In genomic region chr1:85897901-85898760, GRCm38 (mm10) we compare ENCODE assay signal across 11 mouse cellular contexts. TPM values are rescaled to one million over a fixed set of nuclear protein-coding genes. Genes with fewer than 3 reads are reported as not detected.
DNase-seq lines count a peak whose midpoint lies in the region; ATAC-seq lines count a peak whose summit lies in the region.
"Had no signal": no experiment of that assay in that cellular context is flagged by ENCODE, and none has a peak within 500 bp of the region (broad histone marks: within the 10 kb centered on the region; RNA-seq: fewer than 3 reads in every experiment).

No protein-coding gene starts in this region.

- intact Hi-C loops in heart, postnatal 14 days (cut with DNase I), result no loop called here

- peak overlapping the region; percentile 39 for H3K4me2 ChIP-seq in heart, embryonic 11.5 days
- peak overlapping the region; percentile 89 for H3K4me2 ChIP-seq in forebrain, embryonic 13.5 days
- peak overlapping the region; percentile 15; the same call in 1 of the 2 replicates for H3K4me2 ChIP-seq in limb, embryonic 15.5 days

- no peak overlapping the region for H3K4me3 ChIP-seq in heart, embryonic 11.5 days (ENCODE audit: low read depth, low read length)
- peak overlapping the region; percentile 3 for H3K4me3 ChIP-seq in forebrain, embryonic 13.5 days
- H3K4me3 ChIP-seq in limb, embryonic 15.5 days, result no peak overlapping the region

- H3K36me3 ChIP-seq in heart, embryonic 11.5 days (ENCODE audit: control insufficient read depth, insufficient read depth, low read length), result no peaks in the 10 kb centered on the region; the same call in 1 of the 2 replicates
- H3K36me3 ChIP-seq in forebrain, embryonic 13.5 days (ENCODE audit: poor library complexity, severe bottlenecking), result peaks cover 4% of the 10 kb centered on the region
- H3K36me3 ChIP-seq in limb, embryonic 15.5 days, result peaks cover 8% of the 10 kb centered on the region

- no peak for DNase-seq in heart, postnatal 14 days
- DNase-seq in NIH3T3 (ENCODE audit: low read depth), result peak; percentile 50
- DNase-seq in spleen, postnatal 36 days (ENCODE audit: low spot score in 2 of 2), result no peak
- no peak for DNase-seq in natural killer cell, adult 2 months (ENCODE audit: low spot score in 2 of 2)
- DNase-seq: retina, postnatal 1 day had no signal

- H3K27ac ChIP-seq in heart, embryonic 11.5 days (ENCODE audit: low read depth, low read length), result 0 out of 2 replicates have a peak overlapping the region, but pooled peaks have one; percentile 35
- peak overlapping the region; percentile 87 for H3K27ac ChIP-seq in forebrain, embryonic 13.5 days
- peak overlapping the region; percentile 47 for H3K27ac ChIP-seq in limb, embryonic 15.5 days
- H3K27ac ChIP-seq: liver, embryonic 14.5 days had no signal

- WGBS in heart, embryonic 11.5 days (ENCODE audit: insufficient replicate concordance), result 35% methylated on average over 8 of the region's 8 CpGs
- WGBS in forebrain, embryonic 13.5 days, result 24% methylated on average over 8 of the region's 8 CpGs
- WGBS in limb, embryonic 15.5 days, result 17% methylated on average over 8 of the region's 8 CpGs

- no peaks in the 10 kb centered on the region for H3K27me3 ChIP-seq in heart, embryonic 11.5 days (ENCODE audit: control insufficient read depth, insufficient read depth, low read length)
- no peaks in the 10 kb centered on the region for H3K27me3 ChIP-seq in forebrain, embryonic 13.5 days
- H3K27me3 ChIP-seq in limb, embryonic 15.5 days, result no peaks in the 10 kb centered on the region

- no peak for ATAC-seq in heart, embryonic 11.5 days (replicated peaks; ENCODE audit: insufficient number of reproducible peaks, low FRiP score, low TSS enrichment)
- no peak for ATAC-seq in forebrain, embryonic 13.5 days
- ATAC-seq in limb, embryonic 15.5 days (ENCODE audit: insufficient number of reproducible peaks, low FRiP score, low TSS enrichment, low read depth), result no peak
- ATAC-seq in activated CD4-positive, CD25-positive, alpha-beta regulatory T cell, adult 4 months, result no peak
- ATAC-seq: CD4-positive, CD25-positive, alpha-beta regulatory T cell, adult 4 months had no signal

- H3K9ac ChIP-seq in heart, embryonic 11.5 days (ENCODE audit: low read depth, low read length), result 0 out of 2 replicates have a peak overlapping the region, but pooled peaks have one; percentile 5
- peak overlapping the region; percentile 50 for H3K9ac ChIP-seq in forebrain, embryonic 13.5 days
- 0 out of 2 replicates have a peak overlapping the region, but pooled peaks have one; percentile 0 for H3K9ac ChIP-seq in limb, embryonic 15.5 days
- H3K9ac ChIP-seq: liver, embryonic 14.5 days had no signal

- H3K4me1 ChIP-seq in heart, embryonic 11.5 days (ENCODE audit: control insufficient read depth, insufficient read depth, low read length), result peaks cover 71% of the 10 kb centered on the region
- H3K4me1 ChIP-seq in forebrain, embryonic 13.5 days, result peaks cover 87% of the 10 kb centered on the region
- H3K4me1 ChIP-seq in limb, embryonic 15.5 days, result peaks cover 77% of the 10 kb centered on the region

- H3K9me3 ChIP-seq in heart, embryonic 11.5 days (replicated peaks; ENCODE audit: control insufficient read depth, low read length), result no peaks in the 10 kb centered on the region
- no peaks in the 10 kb centered on the region for H3K9me3 ChIP-seq in forebrain, embryonic 13.5 days (replicated peaks)
- no peaks in the 10 kb centered on the region for H3K9me3 ChIP-seq in limb, embryonic 15.5 days

RNA-seq across cellular contexts. Expression of gene Itm2c, which starts 4.0 kb away (rescaled TPM):
- 146 and 150 TPM in 2 replicates for polyA plus RNA-seq in heart, embryonic 11.5 days (2014; fragmentation: Nextera tagmentation; extraction: Ambion mirVana)
- total RNA-seq in heart, postnatal 14 days (2021), result 10 to 100 TPM; 87.2 to 93.8 TPM
- polyA plus RNA-seq in forebrain, embryonic 13.5 days (2015; fragmentation: Nextera tagmentation; extraction: Ambion mirVana), result 124 and 129 TPM in 2 replicates
- 306 and 309 TPM in 2 replicates for polyA plus RNA-seq in limb, embryonic 15.5 days (2015; fragmentation: Nextera tagmentation; extraction: Ambion mirVana)
- 100 to 1,000 TPM in 1 of 2 experiments, 10 to 100 TPM in 1; 75.8 to 126 TPM for polyA plus RNA-seq in activated CD4-positive, CD25-positive, alpha-beta regulatory T cell, adult 4 months (2017; shearing (Covaris generic))

RNA-seq across cellular contexts. Expression of gene 4933407L21Rik, which starts 30.2 kb away (rescaled TPM):
- not detected in 2 replicates for polyA plus RNA-seq in heart, embryonic 11.5 days (2014; fragmentation: Nextera tagmentation; extraction: Ambion mirVana)
- not detected for total RNA-seq in heart, postnatal 14 days (2021)
- polyA plus RNA-seq in forebrain, embryonic 13.5 days (2015; fragmentation: Nextera tagmentation; extraction: Ambion mirVana), result 3.7 and 5.2 TPM in 2 replicates
- 0.35 and 0.55 TPM in 2 replicates for polyA plus RNA-seq in limb, embryonic 15.5 days (2015; fragmentation: Nextera tagmentation; extraction: Ambion mirVana)
- 1 to 10 TPM in 1 of 2 experiments, under 1 TPM in 1; 0.51 to 1.5 TPM for polyA plus RNA-seq in activated CD4-positive, CD25-positive, alpha-beta regulatory T cell, adult 4 months (2017; shearing (Covaris generic))

Comparison
In these comparisons a context has a peak if more than half of its experiments do, and no peak if none do; other contexts are left out.
1. H3K27ac ChIP-seq: peak in every context shown above with its lines; median percentile 87 in forebrain, embryonic 13.5 days; 47 in limb, embryonic 15.5 days; 35 in heart, embryonic 11.5 days.
2. H3K4me2 ChIP-seq: peak in every context shown above with its lines; median percentile 89 in forebrain, embryonic 13.5 days; 39 in heart, embryonic 11.5 days; 15 in limb, embryonic 15.5 days.
3. H3K9ac ChIP-seq: peak in every context shown above with its lines; median percentile 50 in forebrain, embryonic 13.5 days; 5 in heart, embryonic 11.5 days; 0 in limb, embryonic 15.5 days.